Mouse (Mus musculus) kidney, adult 9 months (tissue): Measurements from ENCODE around the gene Tatdn3.

ENCODE experiments used
- DNase-seq: peaks from one replicate; pipeline ENCODE4 v3.0.0; 2022

Gene Tatdn3

GRCm38 (mm10) chr1:191062781-191063485 is at the start of gene Tatdn3, which contains the start of gene Nsl1:
TSS of gene Tatdn3 (minus strand) at chr1:191062932.
TSS of gene Nsl1 (plus strand) at chr1:191063012.
- peak; percentile 88 for DNase-seq

DNA sequence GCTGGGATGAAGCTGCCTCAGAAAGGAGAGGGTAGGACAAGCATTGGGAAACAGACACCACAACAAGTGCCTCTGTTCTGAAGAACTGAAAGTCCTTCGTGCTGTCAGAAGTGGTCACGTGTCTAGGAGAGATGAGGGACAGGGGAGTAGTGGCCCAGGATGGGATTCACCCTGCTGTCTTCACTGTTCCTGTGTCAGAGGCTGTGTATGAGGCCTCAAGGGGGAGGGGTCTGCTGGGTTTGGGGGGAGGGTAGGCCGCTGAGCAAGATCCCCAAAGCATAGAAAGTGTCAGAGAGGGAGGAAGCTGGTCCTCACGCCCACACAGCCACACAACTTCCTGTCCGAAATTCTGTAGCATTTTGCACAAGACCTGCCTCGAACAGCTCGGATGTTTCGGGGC is 48.4 kb upstream of the Tatdn3 start:
- no peak for DNase-seq

- DNase-seq, result no peak
Observed at GRCm38 (mm10) chr1:191109907-191110306, 47.2 kb upstream of the Tatdn3 start.

GRCm38 (mm10) chr1:191107306-191107705 is 44.6 kb upstream of the Tatdn3 start:
- DNase-seq, result no peak

DNA sequence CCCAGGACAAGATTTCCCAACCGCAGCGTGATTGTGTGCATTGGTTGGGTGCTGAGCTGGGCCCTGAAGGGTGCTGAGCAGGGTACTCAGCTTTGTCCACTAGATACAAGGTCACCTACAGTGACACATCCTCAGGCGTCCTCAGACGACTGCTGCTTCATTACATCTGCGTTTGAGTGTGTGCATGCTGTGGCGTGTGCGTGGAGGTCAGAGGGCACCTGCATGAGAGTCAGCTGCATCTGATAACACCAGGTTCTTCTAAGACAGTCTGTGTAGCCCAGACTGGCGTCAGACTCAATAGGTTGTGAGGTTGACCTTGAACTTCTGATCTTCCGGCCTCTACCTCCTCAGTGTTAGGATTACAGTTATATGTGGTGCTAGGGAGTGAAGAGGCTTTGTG is 42.5 kb upstream of the Tatdn3 start:
- no peak for DNase-seq

DNA sequence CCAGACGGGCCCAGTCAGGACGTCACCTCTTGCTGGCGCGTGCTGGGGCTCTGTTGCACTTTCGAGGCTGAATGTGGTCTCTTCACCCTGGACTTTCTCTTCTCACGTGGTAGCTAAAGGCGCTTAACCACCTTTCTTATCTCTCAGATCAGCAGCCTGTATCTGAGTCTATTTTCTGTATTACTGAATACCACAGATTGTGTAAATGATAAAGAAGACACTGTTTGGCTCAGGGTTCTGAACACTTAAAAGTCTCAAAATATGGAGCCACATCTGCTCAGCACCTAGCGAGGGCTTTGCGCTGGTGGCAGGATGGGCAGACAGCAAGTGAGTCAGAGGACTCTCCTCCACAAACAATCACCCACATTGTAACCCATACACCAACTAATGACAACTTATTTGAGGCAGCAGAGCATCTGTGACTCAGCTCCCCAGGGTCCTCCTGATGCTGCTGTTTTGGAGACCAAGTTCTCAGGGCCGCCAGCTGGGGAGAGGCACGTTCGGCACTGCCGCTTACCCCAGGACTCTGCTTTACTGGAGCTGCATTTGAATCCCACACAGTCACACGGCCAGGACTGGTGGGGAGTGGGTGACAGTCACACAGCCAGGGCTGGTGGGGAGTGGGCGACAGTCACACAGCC is 40.1 kb upstream of the Tatdn3 start:
- no peak for DNase-seq

DNA sequence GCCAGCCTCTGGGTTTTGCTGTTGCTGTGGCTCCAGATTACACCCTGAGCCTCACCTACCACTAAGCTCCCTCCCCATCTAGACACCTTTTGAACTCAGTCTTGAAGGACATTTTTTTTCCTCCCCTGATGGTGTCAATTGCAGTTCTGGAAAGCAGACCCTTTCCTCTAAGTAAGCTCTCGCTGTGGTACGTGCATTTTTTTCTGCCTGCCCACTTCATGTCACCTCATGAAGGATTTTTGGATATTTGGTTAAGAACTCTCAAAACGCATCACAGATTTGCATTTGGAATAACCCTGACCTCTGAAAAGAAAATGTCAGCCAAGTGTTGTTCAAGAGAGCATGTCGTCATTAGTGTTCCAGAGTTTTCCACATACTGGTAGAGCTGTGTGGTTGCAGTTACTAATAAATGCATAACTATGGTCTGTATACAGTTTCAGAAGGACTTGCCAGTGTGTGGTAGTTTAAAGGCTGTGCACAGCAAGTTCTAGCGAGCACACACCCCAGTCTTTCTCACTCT is 37.1 kb upstream of the Tatdn3 start:
- DNase-seq, result no peak

DNA sequence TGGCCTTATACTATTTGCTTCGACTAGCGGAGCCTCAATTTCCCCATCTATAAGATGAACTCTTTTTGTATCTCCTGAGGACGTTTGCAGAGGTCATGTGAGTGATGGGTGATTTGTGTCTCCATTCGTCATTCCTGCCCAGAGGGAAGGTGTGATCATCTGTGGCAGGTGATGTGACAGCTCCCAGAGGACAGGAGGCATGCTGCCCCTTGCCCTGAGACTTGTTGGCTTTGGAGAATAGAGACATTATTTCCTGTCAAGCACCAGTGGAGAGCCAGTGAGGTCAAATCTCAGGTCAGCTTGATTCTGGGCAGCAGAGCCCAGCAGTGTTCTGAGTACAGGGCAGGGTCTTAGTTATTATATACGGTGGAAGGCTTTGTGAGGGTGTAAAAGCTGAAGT is 36.4 kb upstream of the Tatdn3 start:
- no peak for DNase-seq

DNA sequence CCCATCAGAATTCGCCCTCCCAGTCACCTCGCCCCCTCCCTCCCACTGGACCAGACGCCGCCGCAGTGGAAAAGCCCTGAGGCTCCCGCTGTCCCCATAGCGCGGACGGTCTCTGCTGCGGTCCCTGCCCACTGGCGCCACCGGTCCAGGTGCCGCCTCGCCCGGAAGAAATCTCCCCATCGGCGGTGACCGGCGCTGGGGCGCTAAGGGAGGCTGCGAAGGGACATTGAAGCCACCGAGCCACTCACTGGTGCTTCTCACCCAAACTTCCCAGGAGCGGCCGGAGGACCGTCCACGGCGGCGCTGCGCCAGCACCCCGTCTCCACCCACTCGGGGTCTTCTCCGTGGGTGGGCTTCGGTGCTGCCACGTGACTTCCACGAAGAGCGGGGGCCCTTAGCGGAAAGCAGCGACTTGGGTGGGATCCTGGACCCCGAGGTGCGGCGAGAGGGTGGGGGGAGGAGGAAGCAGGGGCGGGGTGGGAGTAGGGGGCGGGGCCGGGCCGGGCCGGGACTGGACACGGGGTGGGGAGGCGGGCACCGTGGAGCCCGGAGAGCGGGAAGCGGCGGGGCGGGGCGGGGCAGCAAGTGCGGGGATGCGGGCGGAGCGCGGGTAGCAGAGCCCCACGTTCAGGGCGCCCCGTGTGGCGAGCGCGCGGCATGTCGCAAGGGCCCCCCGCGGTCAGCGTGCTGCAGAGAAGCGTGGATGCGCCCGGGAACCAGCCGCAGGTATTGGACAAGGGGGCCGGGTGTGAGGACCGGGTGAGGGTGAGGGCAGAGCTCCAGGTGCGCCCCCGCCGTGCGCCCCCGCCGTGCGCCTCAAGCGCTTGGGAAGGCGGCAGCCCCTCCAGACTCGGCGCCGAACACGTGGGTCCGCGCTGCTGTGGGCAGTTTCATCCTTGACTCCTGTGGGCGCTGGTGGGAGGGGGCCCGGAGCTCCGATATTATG is 35.3 kb upstream of the Tatdn3 start, which contains the start of gene Batf3:
Batf3 (plus strand) TSS at position 46 of the 946 bp plus-strand sequence.
- DNase-seq, result peak; percentile 17

- peak; percentile 22 for DNase-seq
Observed at GRCm38 (mm10) chr1:191096871-191097681, 34.3 kb upstream of the Tatdn3 start.

- DNase-seq, result no peak
Observed at GRCm38 (mm10) chr1:191095019-191095418, 32.3 kb upstream of the Tatdn3 start.

DNA sequence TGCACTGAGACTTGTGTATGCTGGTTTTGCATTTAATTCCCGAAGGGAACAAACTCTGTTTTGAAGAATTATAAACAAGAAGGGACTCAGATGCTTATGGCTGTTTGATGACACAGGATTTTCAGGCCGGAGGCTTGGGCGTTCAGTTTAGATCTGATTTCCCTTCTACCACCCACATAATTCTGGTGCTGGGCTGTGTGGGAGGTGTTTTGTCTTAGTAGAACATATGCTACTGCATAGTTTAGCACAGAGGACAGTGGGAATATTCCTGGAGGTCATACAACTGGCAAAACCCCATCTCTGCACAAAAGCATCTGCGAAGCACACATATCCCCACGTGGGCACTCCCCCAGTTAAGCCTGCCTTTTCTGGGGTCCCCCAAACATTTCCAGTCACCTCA is 30.8 kb upstream of the Tatdn3 start:
- DNase-seq, result no peak

GRCm38 (mm10) chr1:191092050-191092449 is 29.3 kb upstream of the Tatdn3 start:
- DNase-seq, result peak; percentile 23

- no peak for DNase-seq
Observed at GRCm38 (mm10) chr1:191089355-191089754, 26.6 kb upstream of the Tatdn3 start.

DNA sequence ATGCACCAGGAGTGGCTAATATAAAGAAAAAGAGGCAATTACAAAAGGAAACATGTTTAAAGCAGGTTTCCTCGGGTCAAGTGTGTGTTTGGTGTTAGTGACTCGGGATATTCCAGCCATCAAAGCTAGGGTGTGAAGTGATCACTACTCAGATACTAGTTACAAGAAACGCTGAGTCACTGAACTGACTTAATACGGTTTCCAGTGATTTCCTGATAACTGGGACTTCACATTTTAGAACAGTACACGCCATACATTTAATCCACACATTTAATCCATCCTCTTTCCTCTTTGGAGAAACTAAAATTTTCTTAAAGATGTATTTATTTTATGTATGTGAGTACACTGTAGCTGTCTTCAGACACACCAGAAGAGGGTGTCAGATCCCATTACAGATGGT is 25.2 kb upstream of the Tatdn3 start:
- no peak for DNase-seq

DNA sequence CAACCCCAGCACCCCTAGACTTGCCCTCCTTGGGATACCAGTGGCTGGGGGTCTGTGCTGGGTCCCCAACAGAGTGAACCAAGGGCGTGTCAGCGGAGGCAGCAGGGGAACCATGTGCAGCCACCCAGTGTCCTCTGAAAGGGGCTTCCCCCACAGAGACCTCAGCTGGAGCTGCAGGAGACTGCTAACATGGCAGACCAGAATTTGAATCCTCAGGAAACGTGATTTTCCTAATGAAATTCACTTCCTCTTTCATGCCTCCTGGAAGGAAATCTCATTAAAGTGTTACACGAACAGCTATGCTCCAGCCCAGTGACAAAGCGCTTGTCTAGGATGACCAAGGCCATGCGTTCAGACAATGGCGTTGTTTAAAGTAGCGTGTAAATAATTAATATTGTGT is 24.2 kb upstream of the Tatdn3 start:
- DNase-seq, result no peak

- DNase-seq, result no peak
Observed at GRCm38 (mm10) chr1:191086304-191086878, 23.7 kb upstream of the Tatdn3 start.

GRCm38 (mm10) chr1:191085597-191085996 is 22.9 kb upstream of the Tatdn3 start:
- DNase-seq, result no peak

- peak; percentile 70 for DNase-seq
Observed at GRCm38 (mm10) chr1:191084951-191085559, 22.3 kb upstream of the Tatdn3 start.

DNA sequence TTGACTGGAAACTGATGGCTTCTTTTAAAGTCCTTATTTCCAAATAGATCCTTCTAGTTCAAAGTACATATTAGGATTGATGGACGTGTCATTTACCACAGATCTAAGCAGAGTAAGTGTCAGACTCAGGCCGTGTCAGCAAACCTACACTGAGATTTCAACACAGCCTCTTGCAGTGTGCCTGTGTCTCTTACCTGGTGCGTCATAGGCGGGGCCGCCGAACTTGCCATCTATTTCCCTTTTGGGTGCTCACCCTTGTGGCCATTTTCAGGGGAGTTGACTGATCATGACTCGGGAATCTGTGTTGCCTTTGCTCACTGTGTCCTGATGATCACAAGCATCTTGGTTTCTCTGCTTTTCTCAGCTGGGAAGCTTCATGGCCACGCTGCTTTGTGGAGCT is 20.5 kb upstream of the Tatdn3 start:
- DNase-seq, result no peak

DNA sequence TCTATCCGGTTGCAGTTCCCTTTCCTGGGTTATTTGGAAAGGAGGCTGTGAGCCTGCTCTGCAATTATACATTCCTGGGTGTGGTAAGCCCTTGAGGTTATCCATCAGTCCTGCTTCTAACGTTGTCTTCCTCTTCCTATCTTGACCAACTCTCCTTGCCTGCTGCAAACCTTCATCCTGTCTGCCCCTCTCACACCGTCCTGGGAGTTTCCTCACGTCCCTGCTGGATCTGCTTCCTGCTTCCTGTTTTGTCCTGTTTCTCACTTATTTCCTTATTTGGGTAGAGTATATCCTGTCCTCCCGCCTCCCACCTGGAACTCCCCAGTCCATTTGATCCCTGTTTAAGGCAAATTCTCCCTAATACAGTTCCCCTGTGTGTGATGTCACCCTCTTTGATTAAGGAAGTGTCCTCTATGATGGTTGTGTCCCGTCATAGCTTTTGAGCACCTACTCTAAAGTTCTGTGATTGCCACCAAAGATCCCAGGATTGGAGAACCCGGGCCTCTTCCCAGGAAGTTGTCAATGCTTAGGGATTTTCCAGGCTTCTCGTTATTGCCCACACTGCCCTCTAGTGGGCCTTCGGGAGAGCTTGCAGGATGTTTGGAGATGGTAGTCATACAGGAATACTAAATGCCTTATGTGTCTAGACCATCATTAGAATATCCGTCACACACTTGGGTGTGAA is 12.6 kb upstream of the Tatdn3 start:
- peak; percentile 76 for DNase-seq
